Mouse (Mus musculus): ENCODE measurements at regions not wholly inside any gene's neighbourhood (a gene's known extent, or its start where the extent isn't known, plus 50 kb on each side); places are given as distances from the start of the nearest gene placed in this dataset.

GRCm38 (mm10) chr1:72036600-72036999, 175.5 kb downstream of the Mreg start:
- DNase-seq: no peak

GRCm38 (mm10) chr1:72036141-72036540, 176.0 kb downstream of the Mreg start:
- no peak for DNase-seq

- no peak for DNase-seq
These were observed 178.2 kb downstream of the Mreg start for GRCm38 (mm10) chr1:72033941-72034340.

GRCm38 (mm10) chr1:72032214-72032613, 179.9 kb downstream of the Mreg start:
- DNase-seq: no peak

GRCm38 (mm10) chr1:72030763-72031405, 181.2 kb downstream of the Mreg start:
- no peak for DNase-seq

GRCm38 (mm10) chr1:72029625-72030024, 182.5 kb downstream of the Mreg start:
- no peak for DNase-seq

GRCm38 (mm10) chr1:72026861-72027260, 185.2 kb downstream of the Mreg start:
- DNase-seq: peak; percentile 50

GRCm38 (mm10) chr1:72022631-72023030, 189.5 kb downstream of the Mreg start:
- DNase-seq: no peak

GRCm38 (mm10) chr1:72018479-72019222, 193.5 kb downstream of the Mreg start:
- no peak for DNase-seq

- DNase-seq: no peak
These were observed 194.2 kb downstream of the Mreg start for GRCm38 (mm10) chr1:72017814-72018478.

GRCm38 (mm10) chr1:72015471-72015870, 196.6 kb downstream of the Mreg start:
- no peak for DNase-seq

- DNase-seq: peak; percentile 50
These were observed 197.5 kb downstream of the Mreg start for GRCm38 (mm10) chr1:72014580-72014979.

GRCm38 (mm10) chr1:72013863-72014262, 198.2 kb downstream of the Mreg start:
- DNase-seq: no peak

- DNase-seq: peak; percentile 81
These were observed 199.4 kb downstream of the Mreg start for GRCm38 (mm10) chr1:72012710-72013109.

GRCm38 (mm10) chr1:72009270-72009928, 202.7 kb downstream of the Mreg start:
- DNase-seq: peak; percentile 28

- DNase-seq: no peak
These were observed 205.3 kb downstream of the Mreg start for GRCm38 (mm10) chr1:72006696-72007291.

GRCm38 (mm10) chr1:72005956-72006355, 206.2 kb downstream of the Mreg start:
- no peak for DNase-seq

- DNase-seq: no peak
These were observed 206.6 kb downstream of the Mreg start for GRCm38 (mm10) chr1:72005550-72005949.

GRCm38 (mm10) chr1:72003424-72004278, 208.5 kb downstream of the Mreg start:
- no peak for DNase-seq

- DNase-seq: no peak
These were observed 209.5 kb downstream of the Mreg start for GRCm38 (mm10) chr1:72002471-72003116.

- no peak for DNase-seq
These were observed 211.4 kb downstream of the Mreg start for GRCm38 (mm10) chr1:72000741-72001140.
